Mouse (Mus musculus) heart, postnatal 0 days (tissue): Measurements from ENCODE around the gene Mlh1.

ENCODE experiments used
- CTCF ChIP-seq: IDR thresholded peaks from 2 replicates; pipeline ENCODE4 v1.5.1; 2016; ENCODE audit warnings: antibody characterized with exemption, control low read depth, low read depth
- EP300 ChIP-seq: IDR thresholded peaks from 2 replicates; pipeline ENCODE4 v1.6.1; 2016; ENCODE audit warnings: antibody characterized with exemption, low read depth

- no peak for TF ChIP-seq CTCF
- no peak for TF ChIP-seq EP300
Measured at GRCm38 (mm10) chr9:111188731-111189130, 82.9 kb downstream of the Mlh1 start.
